Mouse (Mus musculus): ENCODE data around the gene Celf3. TPM values are rescaled to one million over a fixed set of nuclear protein-coding genes. Genes with fewer than 3 reads are reported as not detected.

The Celf3 gene
- polyA plus RNA-seq, 1 experiment = 0.07 TPM

GRCm38 (mm10) chr3:94465632-94466430, 12.3 kb upstream of the Celf3 start:
- no peaks in the 10 kb centered on the region for H3K79me3 ChIP-seq (ENCODE audit: low read depth)
- no peak overlapping the region for H3ac ChIP-seq (ENCODE audit: control insufficient read depth, insufficient read length, low read depth)
- H3K36me3 ChIP-seq (ENCODE audit: control insufficient read depth, insufficient read depth) = no peaks in the 10 kb centered on the region
- no peak overlapping the region for H3K4me3 ChIP-seq (ENCODE audit: insufficient read depth, poor library complexity, severe bottlenecking)
- TF ChIP-seq MYOG (IDR thresholded peaks at IDR 0.05; ENCODE audit: control insufficient read depth, extremely low read depth, insufficient read length) (no peak), MAX (IDR thresholded peaks at IDR 0.05) (no peak), CTCF (IDR thresholded peaks at IDR 0.05; ENCODE audit: control insufficient read depth, insufficient read depth, insufficient read length) (no peak), CEBPB (IDR thresholded peaks at IDR 0.05; ENCODE audit: low read depth) (no peak), USF1 (IDR thresholded peaks at IDR 0.05; ENCODE audit: low read depth) (no peak), MYOD1 (IDR thresholded peaks at IDR 0.05; ENCODE audit: control insufficient read depth, insufficient read length, low read depth) (no peak), FOSL1 (IDR thresholded peaks at IDR 0.05; ENCODE audit: insufficient read depth, low read length, poor library complexity, severe bottlenecking) (no peak)
- H3K27me3 ChIP-seq (ENCODE audit: control insufficient read depth, insufficient read depth, insufficient read length) = peaks cover 3% of the 10 kb centered on the region
- no peaks in the 10 kb centered on the region for H3K79me2 ChIP-seq (ENCODE audit: control insufficient read depth, insufficient read depth)

GRCm38 (mm10) chr3:94468931-94469330, 9.2 kb upstream of the Celf3 start:
- Histone ChIP-seq H3K4me3 (ENCODE audit: insufficient read depth, poor library complexity, severe bottlenecking) (no peak overlapping the region), H3K79me2 (ENCODE audit: control insufficient read depth, insufficient read depth) (no peaks in the 10 kb centered on the region), H3K79me3 (ENCODE audit: low read depth) (no peaks in the 10 kb centered on the region), H3ac (ENCODE audit: control insufficient read depth, insufficient read length, low read depth) (no peak overlapping the region), H3K36me3 (ENCODE audit: control insufficient read depth, insufficient read depth) (no peaks in the 10 kb centered on the region), H3K27me3 (ENCODE audit: control insufficient read depth, insufficient read depth, insufficient read length) (peaks cover 3% of the 10 kb centered on the region)
- TF ChIP-seq MYOG (IDR thresholded peaks at IDR 0.05; ENCODE audit: control insufficient read depth, extremely low read depth, insufficient read length) (no peak), MYOD1 (IDR thresholded peaks at IDR 0.05; ENCODE audit: control insufficient read depth, insufficient read length, low read depth) (no peak), MAX (IDR thresholded peaks at IDR 0.05) (no peak), CEBPB (IDR thresholded peaks at IDR 0.05; ENCODE audit: low read depth) (no peak), FOSL1 (IDR thresholded peaks at IDR 0.05; ENCODE audit: insufficient read depth, low read length, poor library complexity, severe bottlenecking) (no peak), CTCF (IDR thresholded peaks at IDR 0.05; ENCODE audit: control insufficient read depth, insufficient read depth, insufficient read length) (no peak), USF1 (IDR thresholded peaks at IDR 0.05; ENCODE audit: low read depth) (no peak)

- Histone ChIP-seq H3K36me3 (ENCODE audit: control insufficient read depth, insufficient read depth) (no peaks in the 10 kb centered on the region), H3K79me2 (ENCODE audit: control insufficient read depth, insufficient read depth) (no peaks in the 10 kb centered on the region), H3K4me3 (ENCODE audit: insufficient read depth, poor library complexity, severe bottlenecking) (no peak overlapping the region), H3ac (ENCODE audit: control insufficient read depth, insufficient read length, low read depth) (no peak overlapping the region), H3K79me3 (ENCODE audit: low read depth) (no peaks in the 10 kb centered on the region), H3K27me3 (ENCODE audit: control insufficient read depth, insufficient read depth, insufficient read length) (peaks cover 3% of the 10 kb centered on the region)
- TF ChIP-seq CTCF (IDR thresholded peaks at IDR 0.05; ENCODE audit: control insufficient read depth, insufficient read depth, insufficient read length) (no peak), FOSL1 (IDR thresholded peaks at IDR 0.05; ENCODE audit: insufficient read depth, low read length, poor library complexity, severe bottlenecking) (no peak), MYOD1 (IDR thresholded peaks at IDR 0.05; ENCODE audit: control insufficient read depth, insufficient read length, low read depth) (no peak), MAX (IDR thresholded peaks at IDR 0.05) (no peak)
These were observed 5.5 kb upstream of the Celf3 start for GRCm38 (mm10) chr3:94472447-94473114.

- no peaks in the 10 kb centered on the region for H3K36me3 ChIP-seq (ENCODE audit: control insufficient read depth, insufficient read depth)
- H3K79me2 ChIP-seq (ENCODE audit: control insufficient read depth, insufficient read depth) = no peaks in the 10 kb centered on the region
- TF ChIP-seq MAX (IDR thresholded peaks at IDR 0.05) (no peak), CTCF (IDR thresholded peaks at IDR 0.05; ENCODE audit: control insufficient read depth, insufficient read depth, insufficient read length) (no peak), MYOD1 (IDR thresholded peaks at IDR 0.05; ENCODE audit: control insufficient read depth, insufficient read length, low read depth) (no peak)
- peaks cover 3% of the 10 kb centered on the region for H3K27me3 ChIP-seq (ENCODE audit: control insufficient read depth, insufficient read depth, insufficient read length)
- no peak overlapping the region for H3K4me3 ChIP-seq (ENCODE audit: insufficient read depth, poor library complexity, severe bottlenecking)
- H3ac ChIP-seq (ENCODE audit: control insufficient read depth, insufficient read length, low read depth) = no peak overlapping the region
- no peaks in the 10 kb centered on the region for H3K79me3 ChIP-seq (ENCODE audit: low read depth)
These were observed 5.0 kb upstream of the Celf3 start for GRCm38 (mm10) chr3:94473115-94473505.

- no peak overlapping the region for H3K4me3 ChIP-seq (ENCODE audit: insufficient read depth, poor library complexity, severe bottlenecking)
- no peaks in the 10 kb centered on the region for H3K36me3 ChIP-seq (ENCODE audit: control insufficient read depth, insufficient read depth)
- H3K79me3 ChIP-seq (ENCODE audit: low read depth) = no peaks in the 10 kb centered on the region
- no peaks in the 10 kb centered on the region for H3K79me2 ChIP-seq (ENCODE audit: control insufficient read depth, insufficient read depth)
- no peak for TF ChIP-seq FOSL1 (IDR thresholded peaks at IDR 0.05; ENCODE audit: insufficient read depth, low read length, poor library complexity, severe bottlenecking)
- TF ChIP-seq CTCF (IDR thresholded peaks at IDR 0.05; ENCODE audit: control insufficient read depth, insufficient read depth, insufficient read length) = no peak
- TF ChIP-seq CEBPB (IDR thresholded peaks at IDR 0.05; ENCODE audit: low read depth) = no peak
- TF ChIP-seq MYOD1 (IDR thresholded peaks at IDR 0.05; ENCODE audit: control insufficient read depth, insufficient read length, low read depth) = no peak
- TF ChIP-seq USF1 (IDR thresholded peaks at IDR 0.05; ENCODE audit: low read depth) = no peak
- no peak for TF ChIP-seq MAX (IDR thresholded peaks at IDR 0.05)
- TF ChIP-seq MYOG (IDR thresholded peaks at IDR 0.05; ENCODE audit: control insufficient read depth, extremely low read depth, insufficient read length) = no peak
- peaks cover 3% of the 10 kb centered on the region for H3K27me3 ChIP-seq (ENCODE audit: control insufficient read depth, insufficient read depth, insufficient read length)
- H3ac ChIP-seq (ENCODE audit: control insufficient read depth, insufficient read length, low read depth) = no peak overlapping the region
These were observed 4.4 kb upstream of the Celf3 start for GRCm38 (mm10) chr3:94473567-94474232.

Data from C2C12 (cell line).